Mouse (Mus musculus) retina, embryonic 14.5 days (tissue): ENCODE measurements around the gene Bik.
A peak's percentile ranks its signal among the peaks of the same experiment; 100 is the strongest.

Experiments
- DNase-seq: peaks from one replicate; pipeline ENCODE4 v3.0.0-alpha.2; 2015; ENCODE audit warnings: low spot score

Gene Bik

DNA sequence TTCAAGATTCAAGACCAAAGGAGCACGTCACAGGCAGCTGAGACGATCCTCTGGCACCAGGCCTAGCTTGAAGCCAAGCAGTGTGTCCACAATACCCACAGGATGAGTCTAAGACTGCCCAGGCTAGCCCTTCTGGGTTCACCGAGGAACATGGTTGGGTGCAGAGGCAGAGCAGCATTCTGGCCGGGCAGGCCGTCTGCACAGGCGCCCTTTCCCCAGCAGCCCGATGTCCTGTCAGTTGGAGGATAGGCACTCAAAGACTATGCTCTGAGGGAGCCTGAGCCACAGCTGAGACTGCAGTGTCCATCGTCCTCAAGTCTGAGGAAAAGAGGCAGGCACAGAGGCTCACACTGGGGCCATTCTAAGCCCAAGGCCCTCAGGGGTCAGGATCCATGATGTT lies 20.5 kb downstream of the Bik start:
- no peak for DNase-seq

GRCm38 (mm10) chr15:83550137-83550536 lies 23.5 kb downstream of the Bik start:
- DNase-seq: no peak

DNA sequence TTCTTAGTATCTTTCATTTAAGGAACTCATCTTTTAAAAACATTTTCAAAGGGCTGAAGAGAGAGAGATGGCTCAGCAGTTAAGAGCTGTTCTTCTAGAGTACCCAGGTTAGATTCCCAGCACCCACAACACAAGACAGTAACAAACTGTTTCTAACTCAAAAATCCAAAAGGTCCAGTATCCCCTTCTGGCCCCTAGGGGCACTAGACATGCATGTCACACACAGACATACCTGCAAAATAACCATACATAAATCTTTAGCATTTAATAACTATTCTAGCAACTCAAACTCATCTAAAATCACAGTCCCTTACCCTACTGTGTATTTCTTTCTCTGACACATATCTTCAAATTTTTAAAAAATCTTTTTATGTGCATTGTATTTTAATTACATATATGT lies 27.2 kb downstream of the Bik start:
- no peak for DNase-seq

GRCm38 (mm10) chr15:83555161-83555974 lies 28.7 kb downstream of the Bik start:
- peak; percentile 92 for DNase-seq

- no peak for DNase-seq
Observed at GRCm38 (mm10) chr15:83560941-83561477, 34.3 kb downstream of the Bik start.

- DNase-seq: peak; percentile 42
Observed at GRCm38 (mm10) chr15:83562626-83563270, 36.1 kb downstream of the Bik start.

DNA sequence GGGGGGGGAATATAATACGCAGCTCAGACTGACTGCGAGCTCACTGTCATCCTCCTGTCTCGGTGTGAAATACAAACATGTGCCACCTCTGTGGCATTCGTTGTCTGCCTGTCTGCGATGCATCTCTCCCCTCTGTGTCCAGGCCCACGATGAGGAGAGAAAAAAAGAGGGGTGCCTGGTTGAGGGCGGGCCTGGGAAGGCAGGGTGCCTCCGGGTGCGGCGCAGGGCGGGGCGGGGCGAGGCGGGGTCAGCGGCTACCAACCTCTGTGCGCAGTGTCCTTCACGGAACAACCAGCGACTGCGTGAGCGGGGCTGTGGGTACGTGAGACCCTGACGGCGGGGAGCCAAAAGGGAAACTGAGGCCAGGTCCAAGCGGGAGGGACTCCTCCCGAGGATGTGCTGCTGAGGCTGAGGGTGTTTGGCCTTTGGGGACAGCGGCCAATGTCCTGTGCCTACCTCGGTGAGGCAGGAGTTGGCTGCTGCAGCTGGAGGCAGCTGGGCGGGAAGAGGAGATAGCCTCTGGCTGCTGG lies 36.7 kb downstream of the Bik start, which contains the start of the genes Tspo and Mcat:
Tspo (plus strand) TSS at position 266 of the 530 bp plus-strand sequence.
Mcat (minus strand) TSS at position 461 of the 530 bp plus-strand sequence.
- DNase-seq: no peak

DNA sequence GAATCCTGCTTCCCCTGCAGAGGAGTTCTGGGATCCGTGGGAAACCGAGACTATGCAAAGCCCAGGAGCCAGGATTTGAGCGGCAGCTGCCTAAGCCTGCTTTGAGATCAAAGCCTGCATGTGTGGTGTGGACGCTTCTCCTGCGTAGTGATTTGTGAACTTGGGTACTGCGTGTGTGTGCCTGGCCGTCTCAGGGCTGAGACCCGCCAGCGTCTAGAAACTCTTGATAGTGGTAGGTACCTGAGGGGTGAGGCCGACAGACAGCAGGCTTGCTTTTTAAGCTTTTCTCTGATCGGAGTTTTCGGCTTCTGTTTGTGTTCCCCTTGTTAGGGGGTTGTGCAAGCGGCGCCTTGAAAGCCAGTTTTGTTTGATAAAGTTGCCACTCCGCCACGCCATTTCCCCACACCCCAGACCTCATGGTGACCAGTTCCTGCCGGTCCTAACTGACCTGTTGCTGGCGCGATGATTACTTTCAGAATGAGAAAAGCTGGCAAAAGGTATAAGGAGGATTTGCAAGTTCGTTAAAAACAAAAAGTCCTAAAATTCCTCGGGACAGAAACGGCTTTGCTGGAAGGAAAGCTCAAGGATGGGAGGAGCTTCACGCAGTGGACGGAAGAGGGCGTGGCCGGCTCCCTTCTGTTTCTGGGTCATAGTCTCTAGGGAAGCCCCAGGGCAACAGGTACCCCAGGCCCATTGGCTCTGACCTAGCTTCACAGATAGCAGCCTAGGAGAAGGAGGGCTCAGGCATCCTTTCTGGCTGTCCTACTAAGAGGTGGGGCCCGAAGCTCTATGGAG lies 37.4 kb downstream of the Bik start:
- peak; percentile 71 for DNase-seq

- DNase-seq: no peak
Observed at GRCm38 (mm10) chr15:83565434-83565833, 38.8 kb downstream of the Bik start.

DNA sequence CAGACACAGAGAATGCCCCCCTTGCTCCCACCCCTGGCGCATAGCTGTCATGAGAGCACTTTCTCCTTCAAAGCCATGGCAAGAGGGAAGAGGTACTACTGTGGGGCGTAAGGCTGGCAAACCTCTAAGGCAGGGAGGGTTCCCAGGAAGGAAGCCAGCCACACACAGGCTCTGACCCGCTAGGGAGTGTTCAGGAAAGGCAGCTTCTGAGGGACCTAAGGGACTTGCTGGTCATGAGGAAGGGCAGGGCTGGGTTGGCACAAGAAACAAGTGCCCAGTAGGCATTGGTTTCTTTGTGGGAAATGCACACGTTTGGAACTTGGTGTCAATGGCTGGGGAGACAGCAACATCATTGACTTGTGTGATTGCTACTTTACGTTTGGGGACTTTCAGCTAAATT lies 39.3 kb downstream of the Bik start:
- DNase-seq: no peak

GRCm38 (mm10) chr15:83567728-83568127 lies 41.1 kb downstream of the Bik start:
- no peak for DNase-seq

DNA sequence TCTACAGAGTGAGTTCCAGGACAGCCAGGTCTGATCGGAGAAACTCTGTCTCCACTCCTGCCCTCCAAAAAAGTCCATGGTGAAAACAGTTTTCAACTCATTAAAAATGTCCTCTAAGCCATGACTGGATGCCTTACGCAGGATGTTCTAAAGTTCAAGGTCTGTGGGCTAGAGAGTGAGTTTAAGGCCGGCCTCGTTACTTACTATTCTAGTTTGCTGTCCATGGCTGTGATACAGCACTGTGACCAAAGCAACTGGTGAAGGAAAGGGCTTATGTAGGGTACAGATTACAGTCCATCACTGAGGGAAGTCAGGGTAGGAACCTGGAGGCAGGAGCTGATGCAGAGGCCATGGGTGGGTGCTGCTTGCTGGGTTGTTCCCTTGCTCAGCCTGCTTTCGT lies 41.9 kb downstream of the Bik start:
- no peak for DNase-seq

DNA sequence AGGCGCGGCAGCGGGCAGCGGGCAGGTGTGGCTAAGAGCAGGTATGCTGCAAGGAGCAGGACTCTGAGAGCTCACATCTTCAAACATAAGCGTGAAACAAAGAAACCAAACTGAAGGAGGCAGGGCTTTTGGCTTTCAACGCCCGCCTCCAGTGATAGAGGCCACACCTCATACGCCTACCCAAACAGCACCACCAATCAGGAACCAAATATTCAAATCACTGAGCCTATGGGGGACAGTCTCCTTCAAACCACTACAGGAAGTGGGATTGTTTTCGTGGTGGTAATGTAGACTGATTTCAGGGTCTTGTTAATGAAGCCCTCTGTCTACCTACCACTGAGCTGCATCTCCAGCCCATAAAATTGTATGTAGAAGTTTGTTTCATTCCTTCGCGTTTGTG lies 43.0 kb downstream of the Bik start:
- no peak for DNase-seq

DNA sequence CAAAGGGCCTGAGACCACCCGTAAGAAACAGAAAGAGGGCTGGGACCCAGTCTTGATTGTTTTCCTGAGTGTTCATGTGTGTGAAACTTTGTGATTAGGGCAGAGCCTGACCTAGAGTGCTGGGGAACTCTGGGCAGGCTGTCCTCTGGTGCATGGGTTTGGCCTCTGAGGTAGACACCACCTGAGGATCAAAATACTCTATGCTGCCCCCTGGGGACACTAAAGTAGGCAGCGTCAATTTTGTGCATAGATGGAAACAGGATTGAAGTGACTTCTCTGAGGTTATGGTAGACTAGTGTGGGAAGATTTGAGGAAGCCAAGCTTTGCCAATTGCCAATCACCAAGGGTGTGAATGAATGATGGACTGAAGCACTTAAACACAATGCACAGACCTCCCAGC lies 44.0 kb downstream of the Bik start:
- DNase-seq: peak; percentile 32

- no peak for DNase-seq
Observed at GRCm38 (mm10) chr15:83571636-83572035, 45.0 kb downstream of the Bik start.

DNA sequence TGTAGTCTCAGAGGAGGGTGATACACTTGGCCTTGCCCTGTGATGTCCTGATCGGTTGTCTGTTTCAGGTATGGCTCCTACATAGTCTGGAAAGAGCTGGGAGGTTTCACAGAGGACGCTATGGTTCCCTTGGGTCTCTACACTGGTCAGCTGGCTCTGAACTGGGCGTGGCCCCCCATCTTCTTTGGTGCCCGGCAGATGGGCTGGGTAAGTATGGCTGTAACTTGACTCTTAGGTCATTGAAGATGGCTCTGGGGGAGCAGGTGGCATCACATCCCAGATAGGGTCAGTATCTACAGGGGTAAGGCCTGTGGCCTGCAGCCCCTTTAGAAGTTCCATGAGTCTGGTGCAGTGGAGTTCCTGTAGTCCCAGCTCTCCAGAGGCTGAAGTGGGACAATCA lies 45.5 kb downstream of the Bik start:
- DNase-seq: no peak

DNA sequence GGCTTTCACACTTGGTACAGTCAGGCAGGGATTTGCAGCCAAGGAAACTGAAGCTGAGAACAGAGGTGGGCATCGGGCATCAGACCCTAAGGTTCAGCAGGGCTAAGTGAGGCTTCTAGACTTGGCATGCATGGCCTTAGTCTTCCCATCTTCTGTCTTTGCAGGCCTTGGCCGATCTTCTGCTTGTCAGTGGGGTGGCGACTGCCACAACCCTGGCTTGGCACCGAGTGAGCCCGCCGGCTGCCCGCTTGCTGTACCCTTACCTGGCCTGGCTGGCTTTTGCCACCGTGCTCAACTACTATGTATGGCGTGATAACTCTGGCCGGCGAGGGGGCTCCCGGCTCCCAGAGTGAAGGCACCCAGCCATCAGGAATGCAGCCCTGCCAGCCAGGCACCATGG lies 46.9 kb downstream of the Bik start:
- DNase-seq: no peak

DNA sequence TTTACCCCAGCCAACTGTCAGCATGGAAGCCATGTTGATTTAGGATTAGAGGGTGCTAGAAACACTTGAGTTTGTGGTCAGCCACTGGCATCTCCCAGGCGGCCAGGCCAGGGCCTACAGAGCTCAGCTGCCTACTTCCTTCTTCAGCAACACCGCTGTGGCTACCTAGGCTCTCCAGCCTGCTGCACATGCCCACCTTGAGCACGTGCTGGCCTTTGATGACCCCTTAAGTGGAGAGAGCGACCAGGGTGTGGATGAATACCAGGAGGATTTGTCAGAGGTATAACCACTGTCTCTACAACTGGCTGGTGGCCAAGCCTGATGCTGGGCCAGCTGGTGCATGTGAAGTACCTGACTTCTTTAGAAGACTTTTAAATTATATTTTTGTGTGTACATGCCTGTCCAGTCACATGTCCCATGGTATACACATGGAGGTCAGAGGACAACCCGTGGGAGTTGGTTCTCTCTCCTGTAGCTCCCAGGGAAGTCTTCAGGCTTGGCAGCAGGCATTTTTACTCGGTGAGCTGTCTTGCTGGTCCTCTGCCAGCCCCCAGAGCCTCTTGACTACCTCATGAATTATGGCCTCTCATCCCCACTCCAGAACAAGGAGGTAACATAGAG lies 48.2 kb downstream of the Bik start:
- DNase-seq: no peak

DNA sequence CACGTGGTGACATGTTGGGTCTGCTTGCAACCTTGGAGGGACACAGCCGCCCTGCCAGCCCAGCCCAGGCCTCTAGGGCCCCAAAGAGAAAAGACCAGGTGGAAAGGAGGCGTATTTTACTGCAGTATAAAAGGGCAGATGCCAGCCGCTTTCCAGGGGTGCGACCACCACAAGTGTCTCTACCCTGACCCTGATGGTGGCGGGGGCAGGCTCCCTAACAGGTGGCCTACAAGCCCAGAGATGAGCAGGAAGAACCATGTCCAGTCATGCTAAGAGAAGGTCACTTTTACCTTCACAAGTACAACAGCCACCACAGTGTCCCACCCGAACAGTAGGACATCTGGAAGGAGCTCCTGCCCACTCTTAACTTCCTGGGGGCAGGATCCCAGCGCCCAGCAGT lies 48.9 kb downstream of the Bik start:
- DNase-seq: no peak

- DNase-seq: no peak
Observed at GRCm38 (mm10) chr15:83576651-83577050, 50.0 kb downstream of the Bik start.

DNA sequence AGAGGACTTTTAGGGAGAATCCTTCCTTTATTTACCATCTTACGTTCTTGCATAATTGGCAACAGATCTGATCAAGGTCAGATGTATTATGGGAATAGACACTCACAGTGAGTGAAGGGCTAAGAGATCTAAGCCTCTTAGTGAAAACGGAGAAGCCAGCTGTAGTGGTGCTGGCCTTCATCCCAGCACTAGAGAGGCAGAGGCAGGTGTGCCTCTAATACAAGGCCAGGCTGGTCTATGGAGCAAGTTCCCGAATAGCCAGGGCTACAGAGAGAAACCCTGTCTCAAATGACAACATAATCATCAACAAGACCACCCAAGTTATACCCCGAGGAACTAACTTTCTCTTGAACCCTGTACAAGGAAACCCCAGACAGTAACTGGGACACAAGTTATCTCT lies 56.3 kb downstream of the Bik start:
- DNase-seq: no peak
